Mouse (Mus musculus): Measurements from ENCODE around the gene Ptprs. TPM values are rescaled to one million over a fixed set of nuclear protein-coding genes. Genes with fewer than 3 reads are reported as not detected.

The Ptprs gene
- total and polyA plus RNA-seq, 3 experiments = 51.6 to 324 (median 80.9) TPM

GRCm38 (mm10) chr17:56413113-56413512, 63.2 kb downstream of the Ptprs start:
- Histone ChIP-seq H3K4me1 (ENCODE audit: control insufficient read depth in 1 of 2, insufficient read depth in 2 of 2, low read length in 2 of 2) (peaks cover 0 to 19% of the 10 kb centered on the region in 2 experiments; a peak in 2 of 4 replicates), H3K36me3 (ENCODE audit: control insufficient read depth in 1 of 2, insufficient read depth in 2 of 2, low read length in 2 of 2) (peaks cover 2 to 13% of the 10 kb centered on the region in 2 experiments), H3K9me3 (replicated peaks; ENCODE audit: insufficient read depth, low read length) (no peaks in the 10 kb centered on the region), H3K27me3 (ENCODE audit: control insufficient read depth in 1 of 2, insufficient read depth in 2 of 2, low read length in 2 of 2) (no peaks in the 10 kb centered on the region), H3K79me2 (ENCODE audit: control insufficient read depth, insufficient read depth, low read length, poor library complexity) (no peaks in the 10 kb centered on the region), H3K9ac (ENCODE audit: control insufficient read depth, low read depth, low read length, poor library complexity, severe bottlenecking) (no peak overlapping the region), H3K4me3 (ENCODE audit: control insufficient read depth in 1 of 2, insufficient read depth in 1 of 2, low read depth in 2 of 2, low read length in 2 of 2) (no peak overlapping the region), H3K27ac (ENCODE audit: control insufficient read depth, low read depth, low read length) (no peak overlapping the region)
- no peak for DNase-seq (ENCODE audit: low read depth, low spot score)
- no peak for TF ChIP-seq POLR2AphosphoS2 (IDR thresholded peaks at IDR 0.05; ENCODE audit: low read length)
- TF ChIP-seq MXI1 (IDR thresholded peaks at IDR 0.05; ENCODE audit: low read depth, low read length) = no peak
- TF ChIP-seq CHD2 (IDR thresholded peaks at IDR 0.05; ENCODE audit: low read length) = no peak
- no peak for TF ChIP-seq USF1 (IDR thresholded peaks at IDR 0.05; ENCODE audit: low read depth, low read length)
- TF ChIP-seq UBTF (IDR thresholded peaks at IDR 0.05; ENCODE audit: borderline replicate concordance, insufficient read depth, low read depth, low read length) = no peak
- TF ChIP-seq NRF1 (IDR thresholded peaks at IDR 0.05; ENCODE audit: insufficient read depth, low read depth, low read length, poor library complexity, severe bottlenecking) = no peak
- TF ChIP-seq CHD1 (IDR thresholded peaks at IDR 0.05; ENCODE audit: low read depth, low read length) = no peak
- TF ChIP-seq SMC3 (IDR thresholded peaks at IDR 0.05; ENCODE audit: low read depth, low read length) = no peak
- TF ChIP-seq MAX (IDR thresholded peaks at IDR 0.05; ENCODE audit: low read length) = no peak
- no peak for TF ChIP-seq ETS1 (IDR thresholded peaks at IDR 0.05; ENCODE audit: low read depth, low read length)
- no peak for TF ChIP-seq TAL1 (IDR thresholded peaks at IDR 0.05; ENCODE audit: low read length)
- no peak for TF ChIP-seq HCFC1 (IDR thresholded peaks at IDR 0.05; ENCODE audit: low read depth, low read length)

GRCm38 (mm10) chr17:56411437-56411836, 64.8 kb downstream of the Ptprs start:
- H3K27me3 ChIP-seq (ENCODE audit: control insufficient read depth in 1 of 2, insufficient read depth in 2 of 2, low read length in 2 of 2) = no peaks in the 10 kb centered on the region
- H3K36me3 ChIP-seq (ENCODE audit: control insufficient read depth in 1 of 2, insufficient read depth in 2 of 2, low read length in 2 of 2) = peaks cover 0 to 15% of the 10 kb centered on the region in 2 experiments
- H3K4me3 ChIP-seq (ENCODE audit: control insufficient read depth in 1 of 2, insufficient read depth in 1 of 2, low read depth in 2 of 2, low read length in 2 of 2) = no peak overlapping the region
- no peaks in the 10 kb centered on the region for H3K9me3 ChIP-seq (replicated peaks; ENCODE audit: insufficient read depth, low read length)
- no peak overlapping the region for H3K9ac ChIP-seq (ENCODE audit: control insufficient read depth, low read depth, low read length, poor library complexity, severe bottlenecking)
- H3K4me1 ChIP-seq (ENCODE audit: control insufficient read depth in 1 of 2, insufficient read depth in 2 of 2, low read length in 2 of 2) = peaks cover 0 to 26% of the 10 kb centered on the region in 2 experiments; a peak in 2 of 4 replicates
- peak; percentile 73 for DNase-seq (ENCODE audit: low read depth, low spot score)
- peak; percentile 97 for TF ChIP-seq MYB (IDR thresholded peaks at IDR 0.05; ENCODE audit: low read depth, low read length)
- no peak for TF ChIP-seq MAX (IDR thresholded peaks at IDR 0.05; ENCODE audit: low read length)
- no peak for TF ChIP-seq MAZ (IDR thresholded peaks at IDR 0.05; ENCODE audit: low read depth, low read length)
- TF ChIP-seq RCOR1 (IDR thresholded peaks at IDR 0.05; ENCODE audit: low read depth, low read length) = no peak
- peak; percentile 63 for TF ChIP-seq TAL1 (IDR thresholded peaks at IDR 0.05; ENCODE audit: low read length)
- TF ChIP-seq EP300 (IDR thresholded peaks at IDR 0.05; ENCODE audit: low read depth in 1 of 2, low read length in 2 of 2) = peak; percentile 73 to 94
- TF ChIP-seq BHLHE40 (IDR thresholded peaks at IDR 0.05; ENCODE audit: borderline replicate concordance, low read depth, low read length) = peak; percentile 88
- TF ChIP-seq TCF12 (IDR thresholded peaks at IDR 0.05; ENCODE audit: low read depth, low read length) = peak; percentile 77
- TF ChIP-seq ZNF384 (IDR thresholded peaks at IDR 0.05; ENCODE audit: low read depth, low read length) = no peak
- TF ChIP-seq MAFK (IDR thresholded peaks at IDR 0.05; ENCODE audit: borderline replicate concordance, low read depth, low read length) = no peak
- TF ChIP-seq ETS1 (IDR thresholded peaks at IDR 0.05; ENCODE audit: low read depth, low read length) = peak; percentile 61
- no peak for TF ChIP-seq HCFC1 (IDR thresholded peaks at IDR 0.05; ENCODE audit: low read depth, low read length)
- TF ChIP-seq TBP (IDR thresholded peaks at IDR 0.05; ENCODE audit: low read depth, low read length) = peak; percentile 50; the same call in 1 of the 2 replicates
- TF ChIP-seq CHD1 (IDR thresholded peaks at IDR 0.05; ENCODE audit: low read depth, low read length) = no peak
- TF ChIP-seq GATA1 (IDR thresholded peaks at IDR 0.05; ENCODE audit: low read depth, low read length) = peak; percentile 66
- no peak for TF ChIP-seq ZKSCAN1 (IDR thresholded peaks at IDR 0.05; ENCODE audit: low read depth, low read length)
- no peak for TF ChIP-seq USF2 (IDR thresholded peaks at IDR 0.05; ENCODE audit: borderline replicate concordance in 1 of 2, insufficient read depth in 1 of 2, low read depth in 1 of 2, low read length in 2 of 2)
- TF ChIP-seq POLR2A (IDR thresholded peaks at IDR 0.05; ENCODE audit: control insufficient read depth in 1 of 2, insufficient read depth in 1 of 2, low read depth in 1 of 2, low read length in 2 of 2, poor library complexity in 1 of 2) = no peak
- TF ChIP-seq MYC (IDR thresholded peaks at IDR 0.05; ENCODE audit: low read depth, low read length) = peak; percentile 38; the same call in 1 of the 2 replicates
- TF ChIP-seq MEF2A (IDR thresholded peaks at IDR 0.05; ENCODE audit: extremely low read depth, insufficient replicate concordance, low read depth, low read length, poor library complexity, severe bottlenecking) = no peak
- H3K27ac ChIP-seq (ENCODE audit: control insufficient read depth, low read depth, low read length) = peak overlapping the region; percentile 55; the same call in 1 of the 2 replicates
- H3K79me2 ChIP-seq (ENCODE audit: control insufficient read depth, insufficient read depth, low read length, poor library complexity) = no peaks in the 10 kb centered on the region
